Mouse (Mus musculus) ovary, adult 18-20 months (tissue): ENCODE results near the gene Mapre1.
"Not testable (repeated sequence)": the region's sequence is repeated elsewhere in the genome, so short reads cannot be mapped to it uniquely, and the experiment has no call there.

Experiments
- DNase-seq: peaks from one replicate; pipeline ENCODE4 v3.0.0; 2022; ENCODE audit warnings: low spot score, mixed read lengths

Mapre1 gene

DNA sequence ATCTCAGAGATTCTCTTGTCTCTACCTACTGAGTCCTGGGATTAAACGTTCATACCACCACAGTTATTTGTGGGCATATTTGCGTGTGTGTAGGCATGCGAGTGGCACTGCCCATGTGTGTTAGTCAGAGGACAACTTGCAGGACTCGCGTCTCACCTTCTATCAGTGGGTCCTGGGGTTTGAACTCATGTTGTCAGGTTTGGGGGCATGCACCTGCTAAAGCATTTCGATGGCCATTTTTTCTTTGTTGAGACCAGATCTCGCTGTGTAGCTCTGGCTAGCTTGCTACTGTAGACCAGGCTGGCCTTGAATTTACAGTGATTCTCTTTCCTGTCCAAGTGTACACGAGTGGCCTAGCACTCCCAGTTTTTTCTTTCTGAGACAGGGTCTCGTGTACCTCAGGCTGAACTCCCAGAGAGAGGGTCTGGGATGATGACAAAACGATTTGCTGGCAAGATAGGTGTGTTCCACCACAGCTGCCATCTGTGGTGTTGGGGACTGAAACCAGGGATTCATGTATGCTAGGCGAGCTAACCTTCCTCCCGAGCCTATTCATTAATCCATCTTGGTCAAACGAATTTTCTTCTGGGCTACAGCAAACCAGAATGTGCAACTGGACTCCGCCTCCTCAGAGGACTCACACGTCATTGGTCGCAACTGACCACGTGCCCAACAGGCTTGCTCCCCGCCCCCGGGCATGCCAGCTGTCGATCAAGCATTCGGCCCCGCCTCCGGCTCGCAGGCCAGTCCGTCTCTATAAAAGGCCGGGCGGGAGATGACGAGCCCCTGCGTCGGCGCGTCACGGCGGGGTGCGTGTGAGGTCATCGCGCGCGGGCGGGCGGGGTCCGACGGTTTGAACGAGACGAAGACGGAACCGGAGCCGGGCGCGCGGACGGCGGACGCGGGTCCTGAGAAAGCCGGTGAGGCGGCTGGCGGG, at the start of gene Mapre1:
TSS of gene Mapre1 (plus strand) at position 775 of the 937 bp plus-strand sequence.
- peak; percentile 99 for DNase-seq

DNA sequence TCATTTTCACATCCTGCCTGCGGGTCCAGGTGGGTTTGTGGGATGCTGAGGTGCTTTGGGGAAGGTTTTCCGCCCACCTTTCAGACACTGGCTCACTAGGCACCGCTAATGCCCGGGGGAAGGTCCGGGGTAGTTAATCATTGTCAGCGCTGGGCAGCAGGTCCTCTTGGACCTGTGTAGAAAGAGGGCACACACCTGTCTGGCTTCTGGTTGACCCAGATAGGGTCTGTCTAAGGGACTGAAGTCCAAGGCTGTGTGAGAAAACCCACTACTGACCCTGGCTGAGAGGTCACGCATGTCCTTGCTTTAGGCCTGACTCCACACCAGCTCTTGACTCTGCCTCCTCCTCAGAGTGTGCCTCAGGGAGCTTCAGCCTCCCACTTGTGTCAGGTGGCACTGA, 47.7 kb upstream of the Mapre1 start:
- DNase-seq, result not testable (repeated sequence)

DNA sequence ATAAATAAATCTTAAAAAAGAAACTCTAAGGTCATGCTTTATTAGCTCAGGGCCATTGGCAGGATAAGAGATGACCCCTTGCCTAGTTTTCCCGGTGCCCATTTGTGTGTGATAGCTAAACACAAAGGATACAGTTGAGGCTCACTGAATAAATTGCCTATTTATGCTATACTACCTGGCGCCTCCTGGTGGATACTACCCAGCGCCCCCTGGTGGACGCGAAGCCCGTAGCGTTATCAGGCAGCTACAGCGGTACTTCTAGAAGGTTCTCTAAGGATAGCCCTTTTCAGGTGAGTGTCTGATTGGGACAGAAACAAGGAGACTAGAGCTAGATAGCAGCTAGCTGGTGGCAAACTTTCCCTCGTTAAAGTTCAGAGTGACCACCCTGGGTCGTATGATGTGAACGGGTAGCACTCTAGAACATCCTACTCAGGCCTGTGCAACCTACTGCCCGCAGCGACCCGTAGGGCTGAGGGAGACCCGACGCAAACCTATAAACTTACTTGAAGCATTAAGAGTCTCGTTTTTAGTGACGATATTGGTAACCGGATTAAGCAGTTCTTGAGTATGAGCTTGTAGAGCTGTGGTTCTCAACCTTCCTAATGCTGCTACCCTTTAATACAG, 46.5 kb upstream of the Mapre1 start:
- DNase-seq, result no peak

DNA sequence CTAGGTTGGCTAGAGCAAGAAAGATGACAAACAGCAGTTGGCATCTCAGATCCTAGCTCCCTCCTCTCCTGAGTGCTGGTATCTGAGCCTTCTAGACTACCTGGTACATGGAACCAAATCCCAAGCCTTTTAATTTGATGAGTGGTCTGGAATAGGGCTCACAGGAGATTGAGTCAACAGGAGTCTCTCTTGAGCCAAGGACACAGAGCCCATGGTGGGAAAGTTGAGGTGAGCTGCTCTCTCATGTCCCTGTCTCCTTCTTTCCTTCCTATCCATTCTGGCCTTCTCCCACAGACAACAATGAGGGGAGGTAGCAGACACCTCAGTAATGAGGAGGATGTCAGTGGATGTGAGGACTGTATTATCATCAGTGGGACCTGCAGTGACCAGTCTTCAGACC, 44.7 kb upstream of the Mapre1 start, which contains the start of gene Dnmt3c:
TSS of gene Dnmt3c (plus strand) at position 301 of the 400 bp plus-strand sequence.
- DNase-seq, result no peak

DNA sequence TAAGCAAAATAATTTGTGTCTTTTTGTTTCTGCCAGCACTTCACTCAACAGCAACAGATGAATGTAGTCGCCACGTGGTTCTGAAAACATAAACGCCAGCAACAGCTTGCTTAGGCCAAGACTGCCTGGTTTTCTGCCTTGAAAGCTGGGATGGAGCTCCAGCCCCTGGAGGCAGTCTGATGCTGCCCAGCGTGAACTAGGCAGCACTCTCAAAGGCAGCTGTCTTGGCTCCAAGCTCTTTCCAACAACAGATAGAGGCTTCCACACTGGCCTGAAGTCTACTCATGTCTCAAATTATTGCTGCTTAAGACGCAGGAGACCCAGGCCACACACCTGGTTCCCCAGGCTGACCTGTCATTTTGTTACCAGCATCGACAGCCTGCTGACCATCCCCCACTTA, 37.7 kb upstream of the Mapre1 start:
- DNase-seq, result no peak

DNA sequence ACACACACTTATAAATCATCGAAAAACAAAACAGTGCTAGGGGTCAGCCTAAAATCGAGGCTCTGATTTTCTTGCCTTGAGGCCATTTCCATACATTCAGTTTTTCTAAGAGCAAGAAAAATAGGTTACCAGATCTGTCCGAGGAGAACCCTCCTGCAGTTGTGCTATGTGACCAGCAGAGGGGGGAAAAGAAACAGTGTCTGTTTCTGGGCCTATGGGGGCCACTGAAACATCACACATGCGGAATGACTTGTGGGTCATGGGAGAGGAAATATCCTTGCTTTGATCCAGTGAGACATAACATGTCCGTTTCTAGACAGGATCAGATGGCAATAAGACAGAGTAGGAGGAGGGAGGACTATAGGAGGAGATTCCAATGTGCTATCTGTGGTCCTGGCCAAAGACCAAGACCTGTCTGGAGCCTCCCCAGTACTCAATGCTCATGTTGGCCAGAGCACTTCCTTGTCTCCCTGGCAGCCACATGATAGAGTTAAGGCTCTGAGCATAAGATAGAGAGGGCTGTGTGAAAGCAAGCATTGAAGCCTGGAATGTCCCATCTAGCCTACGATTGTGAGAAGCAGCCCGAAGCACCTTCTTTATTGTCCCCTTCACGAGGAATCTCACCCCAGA, 30.3 kb upstream of the Mapre1 start:
- peak; percentile 12 for DNase-seq

DNA sequence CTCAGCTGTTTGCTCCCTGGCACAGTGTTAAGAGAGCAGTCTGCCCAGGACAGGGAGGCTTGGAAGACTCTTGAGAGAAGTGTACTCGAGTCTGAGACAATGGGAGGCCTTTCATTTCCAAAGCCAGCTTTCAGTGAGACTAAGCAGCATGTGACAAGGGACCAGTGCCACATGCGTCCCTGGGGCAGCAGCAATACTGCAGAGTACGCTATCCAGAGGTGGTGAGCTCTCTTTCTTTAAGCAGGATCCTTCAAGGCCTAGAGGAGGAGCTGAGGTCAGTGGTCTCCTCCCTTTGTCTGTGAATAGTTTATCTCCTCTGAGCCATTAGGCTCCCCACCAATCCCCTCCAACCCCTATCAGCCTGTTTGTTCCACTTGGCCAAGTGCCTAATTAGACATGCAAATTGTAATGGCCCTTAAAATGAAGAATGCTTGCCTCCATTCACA, 28.4 kb upstream of the Mapre1 start:
- no peak for DNase-seq

DNA sequence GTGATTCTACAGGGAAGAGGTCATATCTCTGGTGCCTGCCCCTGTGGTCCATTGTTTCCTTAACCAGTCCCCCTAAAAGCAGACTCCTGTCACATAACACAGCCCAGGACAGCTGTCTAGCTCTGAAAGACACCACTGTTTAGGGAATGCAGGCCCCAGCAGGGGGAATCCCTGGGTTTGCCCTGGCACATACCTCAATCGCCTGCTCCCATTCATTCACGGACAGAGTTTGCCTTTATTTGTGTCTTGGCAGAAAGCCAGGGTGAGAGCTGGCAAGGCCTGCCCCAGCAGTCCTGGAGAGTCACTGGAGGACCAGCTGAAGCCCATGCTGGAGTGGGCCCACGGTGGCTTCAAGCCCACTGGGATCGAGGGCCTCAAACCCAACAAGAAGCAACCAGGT, 27.8 kb upstream of the Mapre1 start:
- DNase-seq, result peak; percentile 26

DNA sequence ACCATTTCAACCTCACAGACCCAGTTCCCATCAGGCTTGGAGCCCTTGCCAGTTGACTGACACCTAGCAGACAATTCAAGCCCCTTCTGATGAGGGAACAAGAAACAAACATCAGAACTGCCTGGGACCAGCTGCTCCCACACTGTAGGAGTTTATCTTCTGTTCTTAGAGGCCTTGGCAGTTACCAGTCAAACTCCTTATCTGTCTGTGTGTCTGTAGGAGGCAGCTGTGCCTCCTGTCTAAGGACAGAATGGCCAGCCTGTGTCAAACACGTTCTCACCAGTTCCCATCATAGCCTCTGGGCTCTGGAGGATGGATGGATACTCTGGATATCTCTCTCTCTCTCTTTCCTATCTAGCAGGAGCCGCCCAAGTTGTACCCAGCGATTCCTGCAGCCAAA, 23.2 kb upstream of the Mapre1 start:
- not testable (repeated sequence) for DNase-seq

DNA sequence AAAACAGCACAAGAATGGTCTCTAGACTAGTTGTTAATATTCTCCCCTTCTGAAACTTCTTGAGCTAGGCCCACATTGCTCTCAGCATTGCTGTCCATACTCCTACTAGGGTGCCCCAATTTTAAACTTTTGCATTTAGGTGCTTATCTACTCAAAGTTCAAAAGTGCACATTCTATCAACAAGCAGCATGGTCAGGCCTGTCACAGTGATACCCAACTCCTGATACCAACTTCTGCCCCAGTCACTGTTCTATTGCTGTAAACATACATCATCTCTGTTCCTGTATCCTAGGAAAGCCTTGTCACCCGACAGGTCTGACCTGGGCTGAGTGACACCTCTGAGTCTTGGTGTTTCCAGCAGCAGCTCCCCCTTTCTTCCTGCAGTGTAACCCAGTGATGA, 18.0 kb upstream of the Mapre1 start:
- no peak for DNase-seq

DNA sequence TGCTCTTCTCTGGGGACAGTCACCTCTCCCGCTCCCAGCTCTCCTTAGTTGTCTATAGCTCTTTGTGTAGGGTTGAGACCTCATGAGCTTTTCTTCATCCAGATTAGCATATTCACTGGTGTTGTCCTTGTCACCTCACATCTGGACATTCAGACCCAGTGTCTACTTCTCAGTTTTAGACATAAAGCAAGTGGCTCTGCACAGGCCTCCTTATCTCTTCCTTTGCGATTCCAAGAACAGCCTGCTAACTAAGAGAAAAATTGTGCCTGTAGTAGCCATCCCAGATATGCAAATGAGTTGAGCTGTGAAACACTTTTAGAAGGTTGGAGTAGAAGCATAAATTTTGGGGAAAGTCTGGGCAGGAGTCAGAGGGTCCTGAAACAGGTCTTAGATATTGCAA, 16.6 kb upstream of the Mapre1 start:
- no peak for DNase-seq

DNA sequence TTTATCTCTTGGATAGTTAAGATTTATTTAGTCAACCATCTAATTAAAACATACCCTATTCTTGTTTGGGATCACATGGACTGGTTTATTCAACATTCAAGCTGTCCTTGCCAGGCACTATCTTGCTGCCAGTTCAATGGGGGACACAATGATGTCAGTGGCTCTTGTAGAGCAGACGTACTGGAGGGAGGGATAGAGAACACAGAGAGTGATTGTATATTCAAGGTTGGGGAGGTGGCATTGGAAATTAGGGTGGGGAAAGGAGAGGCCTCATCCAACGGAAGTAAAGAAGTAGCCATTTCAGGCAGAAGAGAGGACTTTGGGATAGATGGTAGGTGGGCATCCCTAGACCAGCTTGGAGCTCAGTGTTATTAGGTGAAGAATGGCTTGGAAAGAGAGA, 16.2 kb upstream of the Mapre1 start:
- no peak for DNase-seq

DNA sequence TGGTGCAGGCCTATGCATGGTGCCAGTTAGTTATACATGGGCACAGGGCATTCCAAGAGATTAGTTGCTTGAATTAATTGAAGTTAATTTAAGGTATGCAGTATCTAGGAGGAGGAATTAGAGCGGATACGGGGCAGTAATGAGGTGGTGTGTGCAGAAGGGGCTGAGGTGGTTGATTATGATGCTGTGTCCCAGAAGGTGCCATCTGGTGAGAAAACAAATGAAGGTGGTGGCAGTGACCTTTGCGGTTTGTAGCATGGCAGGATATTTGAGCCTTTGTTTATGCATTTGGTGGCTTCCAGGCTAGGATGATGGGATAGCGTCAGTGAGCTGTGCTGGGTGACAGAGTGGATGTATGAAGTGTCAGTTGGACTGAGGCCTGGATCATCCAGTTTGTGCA, 15.8 kb upstream of the Mapre1 start:
- no peak for DNase-seq

DNA sequence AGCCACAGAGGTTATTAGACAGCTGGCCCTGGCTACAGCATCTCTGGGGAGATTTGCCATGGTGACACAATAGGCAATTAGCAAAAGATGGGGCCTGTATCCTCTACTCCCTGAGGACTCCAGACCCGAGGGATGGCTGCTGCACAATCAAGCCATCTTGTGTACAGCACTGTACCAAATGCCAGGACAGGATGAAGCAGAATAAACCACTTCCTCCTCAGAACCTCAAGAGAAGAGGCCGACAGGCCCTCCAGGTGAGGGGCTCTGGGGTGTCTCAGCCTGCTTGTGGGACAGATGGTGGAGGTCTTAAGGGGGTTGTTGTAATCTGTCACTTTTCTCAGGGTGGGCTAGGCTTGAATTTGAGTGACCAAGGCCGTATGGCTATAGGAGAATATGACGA, 7.0 kb upstream of the Mapre1 start:
- DNase-seq, result no peak

DNA sequence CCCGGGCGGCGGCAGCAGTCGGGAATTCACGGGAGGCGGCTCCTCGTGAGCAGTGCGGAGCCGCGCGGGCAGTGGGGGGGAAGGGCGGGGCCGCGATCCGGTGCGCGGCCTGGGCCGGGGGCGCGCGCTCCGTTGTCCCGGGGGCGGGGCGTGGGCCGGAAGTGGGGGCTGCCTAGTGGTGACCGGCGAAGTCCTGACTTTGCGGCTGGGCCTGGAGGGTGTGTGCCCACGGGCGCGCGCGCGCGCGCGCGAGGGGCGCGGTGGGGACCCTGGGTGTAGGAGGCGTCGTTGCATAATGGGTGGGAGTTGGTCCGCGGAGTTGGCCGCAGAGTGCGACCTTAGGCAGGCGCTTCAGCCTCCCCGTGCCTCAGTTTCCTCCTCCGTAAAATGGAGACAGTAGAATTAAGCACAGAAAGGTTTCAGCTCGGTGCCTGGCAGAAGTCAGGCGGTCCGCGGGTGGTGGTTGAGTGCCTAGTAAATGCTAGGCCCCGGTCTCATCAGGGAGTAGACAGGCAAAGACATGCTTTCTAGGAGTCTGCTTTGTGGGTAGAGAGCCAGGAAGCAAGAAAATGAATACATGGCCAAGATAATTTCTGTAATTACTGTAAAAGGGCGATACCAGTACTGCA, 477 bp downstream of the Mapre1 start:
- peak; percentile 65 for DNase-seq

DNA sequence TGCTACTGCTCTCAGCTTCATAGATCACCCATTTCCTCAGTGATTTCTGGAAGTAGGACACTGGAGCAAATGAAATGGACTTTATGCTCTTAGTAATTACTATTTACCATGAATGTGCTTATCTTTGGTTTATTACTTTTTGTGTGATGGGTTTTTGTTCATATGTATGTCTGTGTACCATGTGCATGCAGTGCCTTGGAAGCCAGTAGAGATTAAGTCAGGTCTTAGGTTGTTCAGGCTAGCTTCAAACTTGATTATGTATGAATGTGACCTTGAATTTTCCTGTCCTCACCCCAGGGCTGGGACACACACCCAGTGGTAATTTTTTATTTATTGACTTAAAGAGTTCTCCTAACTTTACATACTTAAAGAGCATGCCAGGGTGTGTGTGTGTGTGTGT, 6.9 kb downstream of the Mapre1 start:
- no peak for DNase-seq

DNA sequence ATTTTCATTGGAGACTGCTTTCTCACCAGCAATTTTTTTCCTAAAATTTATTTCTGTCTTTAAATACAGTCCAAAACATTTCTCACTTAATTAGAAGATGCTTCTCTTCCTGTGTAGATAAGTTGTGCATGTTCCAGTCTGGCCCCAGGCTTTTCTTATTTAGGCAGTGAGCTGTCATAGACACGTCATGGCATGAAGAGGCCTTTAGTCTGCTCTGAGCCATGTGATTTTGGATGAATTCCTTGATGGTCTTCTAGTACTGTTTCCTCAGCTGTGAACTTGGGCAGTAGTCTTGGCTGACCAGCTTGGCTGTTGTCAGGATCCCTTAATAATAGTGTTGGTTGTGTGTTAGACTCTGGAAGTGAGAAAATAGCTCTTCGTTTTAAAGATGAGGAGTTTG, 9.3 kb downstream of the Mapre1 start:
- no peak for DNase-seq

DNA sequence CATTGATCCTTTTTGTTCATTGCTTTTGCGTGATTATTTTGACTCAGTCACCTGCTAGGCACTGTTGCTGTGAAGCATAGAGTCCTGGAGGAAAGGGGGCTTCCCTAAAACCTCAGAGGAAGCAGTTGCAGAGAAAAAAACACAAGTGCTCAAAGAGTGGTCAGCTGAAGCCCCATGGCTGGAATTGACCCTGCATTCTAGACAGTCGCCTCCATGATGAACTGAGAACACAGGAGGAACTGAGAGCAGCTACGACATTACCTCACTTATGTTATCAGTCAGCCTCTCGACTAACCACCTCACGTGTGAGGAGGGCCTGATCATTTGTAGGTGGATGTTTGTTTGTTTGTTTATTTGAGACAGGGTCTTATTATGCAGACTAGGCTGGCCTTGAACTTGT, 21.0 kb downstream of the Mapre1 start:
- no peak for DNase-seq

DNA sequence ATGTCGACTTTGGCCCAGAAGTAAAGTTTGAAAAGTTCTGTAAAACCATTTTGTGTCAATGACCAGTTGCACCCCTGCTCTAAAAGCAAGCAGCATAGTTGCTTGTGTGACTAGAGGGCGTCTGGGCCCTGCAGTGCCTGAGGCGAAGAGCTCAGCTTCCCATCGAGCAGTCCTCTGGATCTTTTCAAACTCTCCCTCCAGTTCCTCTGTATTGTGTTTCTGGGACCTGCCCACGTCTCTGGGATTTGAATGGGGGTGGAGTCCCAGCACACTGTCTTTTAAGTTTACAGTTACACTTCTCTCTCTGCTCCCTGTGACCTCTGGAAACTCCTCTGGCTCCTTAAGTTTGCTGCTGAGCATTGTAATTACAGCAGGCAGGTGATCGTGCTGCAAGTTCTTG, 26.4 kb downstream of the Mapre1 start:
- DNase-seq, result no peak

DNA sequence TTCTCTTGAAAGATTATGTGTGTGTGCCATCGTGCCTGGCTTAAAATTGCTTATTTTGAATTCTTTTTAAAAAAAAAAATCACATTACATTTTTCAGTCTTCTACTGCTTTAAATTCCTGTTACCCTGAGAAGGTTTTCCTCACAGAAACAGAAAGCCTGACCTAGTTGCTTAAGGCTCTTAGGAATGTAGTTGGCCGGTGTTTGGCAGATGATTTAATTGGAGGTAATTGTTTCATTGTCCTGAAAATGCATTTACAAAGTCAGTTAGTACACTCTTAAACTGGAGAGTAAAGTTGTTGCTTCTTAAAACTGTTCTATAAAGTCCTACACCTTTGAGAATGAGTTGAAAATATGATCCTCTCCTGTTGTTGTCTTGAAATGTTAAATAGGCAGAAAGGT, 27.8 kb downstream of the Mapre1 start:
- DNase-seq, result no peak

DNA sequence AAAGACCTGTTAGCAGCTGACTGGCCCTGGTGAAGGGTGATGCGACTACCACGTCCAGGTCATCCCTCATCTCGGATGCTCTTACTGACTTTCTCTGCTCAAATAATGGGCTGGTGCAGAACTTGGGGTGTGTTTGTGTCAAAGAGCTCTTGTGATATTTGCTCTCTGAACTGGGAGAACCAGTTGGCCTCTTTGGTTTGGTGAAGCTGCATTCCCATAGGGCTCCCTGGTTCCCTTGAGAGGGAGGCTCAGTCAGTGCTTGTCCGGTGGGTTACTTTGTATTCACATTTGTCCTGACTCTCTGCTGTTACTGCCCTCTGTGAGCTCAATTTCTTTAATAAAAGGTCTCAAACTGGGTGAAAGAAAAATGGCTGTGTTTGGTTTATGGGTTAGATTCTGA, 31.9 kb downstream of the Mapre1 start:
- no peak for DNase-seq

DNA sequence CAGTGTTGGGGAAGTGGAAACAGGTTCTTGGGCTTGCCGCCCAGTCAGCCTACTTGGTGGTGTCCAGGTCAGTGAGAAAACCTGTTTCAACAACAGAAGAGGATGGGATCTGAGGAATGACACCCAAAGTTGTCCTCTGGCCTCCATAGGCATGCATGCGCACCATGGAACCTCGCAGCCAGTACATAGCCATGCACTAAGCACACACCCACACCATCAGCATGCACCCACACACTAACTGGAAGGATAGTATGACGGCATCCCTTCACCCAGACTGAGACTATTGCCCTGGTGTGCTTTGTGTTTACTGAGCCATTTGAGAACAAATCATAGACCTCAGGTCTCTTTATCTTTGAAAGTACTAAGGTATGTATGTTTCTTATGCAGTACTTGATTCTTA, 34.4 kb downstream of the Mapre1 start:
- no peak for DNase-seq
